Mouse (Mus musculus): Measurements from ENCODE around the gene Snap47.

DNA sequence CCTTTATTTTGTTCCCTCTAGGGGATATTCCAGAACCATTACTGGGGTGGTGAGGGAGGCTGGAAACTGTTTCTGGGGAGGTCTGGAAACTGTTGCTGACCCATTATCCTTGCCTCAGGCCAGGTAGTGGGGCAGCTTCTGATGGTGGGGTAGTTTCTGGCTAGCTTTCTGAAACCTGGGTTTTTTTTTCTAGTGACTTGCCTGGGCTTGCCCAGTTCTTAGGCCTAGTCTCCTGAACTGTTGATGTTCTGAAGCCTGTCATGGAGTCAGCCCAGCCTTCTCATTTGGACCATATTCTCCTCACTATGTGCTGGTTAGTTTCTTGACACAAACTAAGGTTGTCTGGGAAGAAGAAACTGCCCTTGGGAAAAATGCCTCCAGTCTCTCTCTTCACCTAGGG lies 71.4 kb downstream of the Snap47 start:
- TF ChIP-seq CTCF (IDR thresholded peaks at IDR 0.05; ENCODE audit: low read depth, low read length) (no peak), POLR2A (IDR thresholded peaks at IDR 0.05; ENCODE audit: borderline replicate concordance, low read depth, low read length) (no peak)

Data from bone marrow macrophage, adult 2 months (primary cell).